Mouse (Mus musculus): ENCODE results near the gene Klhl21.
A peak's percentile ranks its signal among the peaks of the same experiment; 100 is the strongest.

Klhl21 gene

DNA sequence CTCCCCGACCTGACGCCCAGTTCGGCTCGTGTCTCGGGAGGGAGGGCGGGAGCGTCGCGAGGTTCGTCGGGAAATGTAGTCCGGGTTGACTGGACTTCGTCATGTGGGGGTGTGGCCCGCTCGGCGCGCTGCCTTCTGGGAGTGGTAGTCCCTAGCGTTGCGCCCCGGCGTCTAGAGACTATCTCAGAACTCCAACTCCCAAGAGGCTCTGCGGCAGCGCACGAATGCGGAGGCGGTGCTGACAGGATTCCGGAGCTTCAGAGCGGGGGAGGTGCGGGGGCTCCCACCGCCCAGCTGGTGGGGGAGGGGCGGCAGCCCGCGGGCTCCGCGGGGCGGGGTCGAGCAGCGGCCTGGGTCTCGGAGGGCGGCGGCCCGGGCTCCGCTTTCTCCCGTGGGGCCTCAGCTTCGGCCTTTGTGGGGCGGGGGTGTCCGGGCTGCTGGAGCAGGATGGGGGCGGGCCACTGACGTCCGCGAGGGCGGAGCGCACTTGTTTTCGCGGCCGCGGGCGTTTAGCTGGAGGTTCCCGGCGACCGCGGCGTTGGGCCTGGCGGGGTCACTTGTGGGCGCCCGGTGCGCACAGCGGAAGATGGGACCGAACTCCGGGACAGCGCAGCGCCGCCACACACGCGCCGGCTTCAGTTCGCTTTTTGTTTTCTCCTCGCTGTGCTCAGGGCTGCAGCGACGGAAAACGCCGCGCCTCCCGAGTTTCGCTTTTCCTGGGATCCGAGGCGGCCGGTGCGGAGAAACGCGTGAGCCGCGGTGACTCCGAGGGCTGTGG is 12.2 kb upstream of the Klhl21 start, which contains the start of gene Phf13:
Gene Phf13 (minus strand): TSS at position 86 of the 778 bp plus-strand sequence.
- DNase-seq = peak; percentile 98

DNA sequence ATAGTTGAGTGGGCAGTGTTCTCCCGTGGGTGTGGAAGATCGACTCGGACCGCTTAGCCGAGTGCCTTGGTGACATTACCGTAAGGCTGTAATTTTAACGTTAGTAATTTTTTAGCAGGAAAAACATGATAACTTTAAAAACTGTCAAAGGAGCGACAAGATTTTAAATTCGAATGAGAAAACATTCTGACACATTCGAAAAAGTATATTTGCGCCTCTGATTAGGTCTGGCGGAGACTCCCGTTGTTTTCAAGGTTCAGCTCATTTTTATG is 11.7 kb upstream of the Klhl21 start:
- DNase-seq = no peak

GRCm38 (mm10) chr4:151997701-151998100 is 10.9 kb upstream of the Klhl21 start:
- DNase-seq = no peak

DNA sequence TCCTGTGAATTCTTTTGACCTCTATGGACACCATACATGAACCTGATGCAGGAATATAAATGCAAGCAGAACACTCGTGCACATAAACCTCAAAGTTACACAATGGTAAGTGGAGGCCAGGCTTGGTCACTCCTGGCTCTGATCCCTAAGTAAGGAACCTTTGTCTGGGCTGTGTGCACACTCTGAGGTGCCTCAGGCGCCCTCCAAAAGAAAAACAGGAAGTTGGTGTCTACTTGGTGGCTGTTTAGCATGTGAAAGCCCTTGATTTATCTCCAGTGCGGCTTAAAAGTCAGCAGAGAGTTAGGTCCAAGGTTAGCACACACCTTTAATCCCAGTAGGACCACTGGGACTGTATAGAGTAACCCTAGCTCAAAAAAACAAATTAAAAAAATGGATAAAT is 9.1 kb upstream of the Klhl21 start:
- DNase-seq = no peak

GRCm38 (mm10) chr4:152000906-152001305 is 7.7 kb upstream of the Klhl21 start:
- DNase-seq = no peak

GRCm38 (mm10) chr4:152001335-152001734 is 7.3 kb upstream of the Klhl21 start:
- DNase-seq = no peak

DNA sequence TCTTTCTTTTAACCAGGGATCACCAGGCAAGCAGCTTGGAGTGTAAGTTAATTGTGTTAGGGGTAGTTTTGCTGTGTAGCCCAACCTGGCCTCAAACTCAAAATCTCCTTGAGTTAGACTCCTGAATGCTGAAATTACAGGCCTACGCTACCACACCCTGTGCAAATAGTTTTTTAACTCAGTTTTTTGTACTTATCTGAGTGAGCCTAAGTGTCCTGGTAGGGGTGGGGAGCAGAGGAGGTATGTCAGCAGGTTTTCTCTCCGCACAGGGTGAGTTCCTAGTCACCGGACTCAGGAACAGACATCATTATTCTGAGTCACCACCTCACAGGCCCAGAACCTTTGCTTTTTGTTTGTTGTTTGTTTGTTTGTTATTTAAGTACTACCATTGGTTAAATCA is 6.5 kb upstream of the Klhl21 start:
- DNase-seq = no peak

DNA sequence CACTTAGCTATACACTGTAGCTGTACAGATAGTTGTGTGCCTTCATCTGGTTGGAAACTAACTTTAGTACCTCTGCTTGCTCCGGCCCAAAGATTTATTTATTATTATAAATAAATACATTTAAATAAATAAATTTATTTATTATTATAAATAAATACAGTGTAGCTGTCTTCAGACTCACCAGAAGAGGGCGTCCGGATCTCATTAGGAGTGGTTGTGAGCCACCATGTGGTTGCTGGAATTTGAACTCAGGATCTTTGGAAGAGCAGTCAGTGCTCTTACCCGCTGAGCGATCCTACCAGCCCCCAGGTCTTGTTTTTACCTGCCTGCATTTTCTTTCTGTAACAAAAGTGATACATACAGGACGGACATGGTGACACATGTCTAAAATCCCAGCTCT is 2.5 kb upstream of the Klhl21 start:
- no peak for DNase-seq

- no peak for DNase-seq
These were observed 1.8 kb upstream of the Klhl21 start for GRCm38 (mm10) chr4:152006812-152007211.

GRCm38 (mm10) chr4:152007481-152008147 is 989 bp upstream of the Klhl21 start:
- DNase-seq = no peak

DNA sequence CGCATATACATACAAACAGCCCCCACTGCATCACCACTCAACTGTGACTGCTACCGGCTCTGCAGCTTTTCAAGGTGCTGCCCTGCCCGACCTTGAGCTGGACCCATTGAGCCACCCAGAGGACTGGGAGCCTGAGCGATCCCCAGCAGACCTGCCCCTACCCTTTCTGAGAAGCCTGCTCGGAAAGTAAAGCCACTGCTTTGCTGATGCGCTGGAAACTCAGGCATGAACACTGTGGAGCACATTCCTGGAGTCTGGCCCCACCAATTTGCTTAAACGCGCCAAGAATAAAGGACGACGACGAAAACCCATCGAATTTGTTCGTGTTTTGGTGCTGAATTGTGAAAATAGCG is 479 bp upstream of the Klhl21 start:
- DNase-seq = no peak

DNA sequence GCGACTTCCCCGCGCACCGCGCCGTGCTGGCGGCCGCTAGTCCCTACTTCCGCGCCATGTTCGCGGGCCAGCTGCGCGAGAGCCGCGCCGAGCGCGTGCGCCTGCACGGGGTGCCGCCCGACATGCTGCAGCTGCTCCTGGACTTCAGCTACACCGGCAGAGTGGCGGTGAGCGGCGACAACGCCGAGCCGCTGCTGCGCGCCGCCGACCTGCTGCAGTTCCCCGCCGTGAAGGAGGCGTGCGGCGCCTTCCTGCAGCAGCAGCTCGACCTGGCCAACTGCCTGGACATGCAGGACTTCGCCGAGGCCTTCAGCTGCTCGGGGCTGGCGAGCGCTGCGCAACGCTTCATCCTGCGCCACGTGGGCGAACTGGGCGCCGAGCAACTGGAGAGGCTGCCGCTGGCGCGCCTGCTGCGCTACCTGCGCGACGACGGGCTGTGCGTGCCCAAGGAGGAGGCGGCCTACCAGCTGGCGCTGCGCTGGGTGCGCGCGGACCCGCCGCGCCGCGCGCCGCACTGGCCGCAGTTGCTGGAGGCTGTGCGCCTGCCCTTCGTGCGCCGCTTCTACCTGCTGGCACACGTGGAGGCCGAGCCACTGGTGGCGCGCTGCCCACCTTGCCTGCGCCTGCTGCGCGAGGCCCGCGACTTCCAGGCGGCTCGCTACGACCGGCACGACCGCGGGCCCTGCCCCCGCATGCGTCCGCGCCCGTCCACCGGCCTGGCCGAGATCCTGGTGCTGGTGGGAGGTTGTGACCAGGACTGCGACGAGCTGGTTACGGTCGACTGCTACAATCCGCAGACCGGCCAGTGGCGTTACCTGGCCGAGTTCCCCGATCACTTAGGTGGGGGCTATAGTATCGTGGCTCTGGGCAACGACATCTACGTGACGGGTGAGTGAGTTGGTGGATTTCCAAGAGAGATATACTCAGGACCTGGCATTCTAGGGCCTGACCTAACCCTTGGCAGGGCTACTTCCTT is 761 bp downstream of the Klhl21 start:
- peak; percentile 75 for DNase-seq

- no peak for DNase-seq
These were observed 1.6 kb downstream of the Klhl21 start for GRCm38 (mm10) chr4:152010091-152010706.

- no peak for DNase-seq
These were observed 2.1 kb downstream of the Klhl21 start for GRCm38 (mm10) chr4:152010707-152011134.

DNA sequence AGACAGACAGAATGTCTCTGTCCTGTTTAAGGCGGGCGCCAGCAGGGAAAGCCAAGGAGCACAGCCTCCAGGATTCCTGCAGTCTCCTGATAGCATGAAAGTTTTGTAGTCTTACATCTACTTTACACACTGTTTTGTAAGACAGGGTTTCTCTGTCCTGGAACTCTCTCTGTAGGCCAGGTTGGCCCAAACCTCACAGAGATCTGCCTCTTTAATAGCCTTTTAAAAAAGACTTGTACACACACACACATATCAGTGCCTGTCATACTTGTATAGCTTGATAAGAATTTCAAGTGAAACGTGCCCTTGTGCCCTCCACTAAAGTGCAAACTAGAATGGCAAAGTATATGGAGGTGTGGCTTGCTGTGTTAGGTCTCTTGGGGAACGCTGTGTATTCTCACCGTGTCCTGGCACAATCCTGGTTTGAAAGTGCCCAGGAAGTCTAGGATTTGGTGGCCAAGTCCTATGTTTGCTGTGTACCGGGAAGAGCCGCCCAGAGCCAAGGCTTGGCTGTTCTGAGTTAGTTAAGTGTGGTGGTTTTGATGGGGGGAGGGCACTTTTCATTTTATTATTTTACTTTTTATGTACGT is 2.7 kb downstream of the Klhl21 start:
- DNase-seq = no peak

DNA sequence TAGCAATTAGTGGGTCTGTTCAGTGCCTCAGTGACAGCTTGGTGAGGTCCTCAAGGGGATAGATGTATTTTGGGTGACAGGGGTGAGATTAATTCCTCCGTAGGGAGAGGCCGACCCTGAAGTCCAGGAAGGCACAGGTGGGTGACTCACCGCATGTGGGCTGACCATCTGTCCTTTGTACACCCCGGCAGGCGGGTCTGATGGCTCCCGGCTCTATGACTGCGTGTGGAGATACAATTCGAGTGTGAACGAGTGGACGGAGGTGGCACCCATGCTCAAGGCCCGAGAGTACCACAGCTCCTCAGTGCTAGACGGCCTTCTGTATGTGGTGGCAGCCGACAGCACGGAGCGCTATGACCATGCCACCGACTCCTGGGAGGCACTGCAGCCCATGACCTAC is 3.5 kb downstream of the Klhl21 start:
- no peak for DNase-seq

DNA sequence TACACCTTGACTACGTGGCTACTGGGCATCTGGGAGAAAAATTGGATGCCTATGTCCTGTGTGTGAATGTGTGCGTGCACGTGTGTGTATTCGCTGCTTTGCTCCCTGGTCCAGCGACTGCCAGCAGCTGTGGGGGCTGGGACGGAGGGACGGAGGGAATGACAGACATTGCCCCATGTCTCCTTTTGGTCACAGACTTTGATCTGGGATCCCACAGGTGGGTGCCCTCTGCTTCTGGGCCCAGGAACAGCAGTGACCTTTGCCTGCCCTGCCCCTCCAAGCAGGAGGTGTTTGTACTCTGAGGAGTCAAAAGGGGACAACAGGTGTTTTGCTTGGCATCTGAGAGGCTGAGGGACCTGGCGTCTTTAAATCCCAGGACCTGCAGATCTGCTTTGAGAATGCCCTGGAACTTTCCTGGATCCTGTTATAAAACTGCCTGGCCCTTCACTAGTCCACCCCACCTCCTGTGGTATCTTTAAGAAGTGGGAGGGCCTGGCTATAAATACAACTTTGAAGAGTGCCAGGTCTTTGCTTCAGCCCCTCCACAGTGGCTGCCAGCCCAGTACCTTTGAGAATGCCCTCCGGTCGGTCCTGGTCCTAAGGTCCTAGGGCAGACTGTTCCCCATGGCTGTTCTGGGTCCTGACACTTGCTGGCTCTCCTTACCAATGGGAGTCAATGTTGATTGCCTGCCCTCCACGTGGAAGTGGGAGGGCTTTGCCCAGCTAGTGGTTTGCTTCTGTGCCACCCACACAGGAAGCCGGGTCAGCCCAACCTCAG is 4.6 kb downstream of the Klhl21 start:
- DNase-seq = no peak

DNA sequence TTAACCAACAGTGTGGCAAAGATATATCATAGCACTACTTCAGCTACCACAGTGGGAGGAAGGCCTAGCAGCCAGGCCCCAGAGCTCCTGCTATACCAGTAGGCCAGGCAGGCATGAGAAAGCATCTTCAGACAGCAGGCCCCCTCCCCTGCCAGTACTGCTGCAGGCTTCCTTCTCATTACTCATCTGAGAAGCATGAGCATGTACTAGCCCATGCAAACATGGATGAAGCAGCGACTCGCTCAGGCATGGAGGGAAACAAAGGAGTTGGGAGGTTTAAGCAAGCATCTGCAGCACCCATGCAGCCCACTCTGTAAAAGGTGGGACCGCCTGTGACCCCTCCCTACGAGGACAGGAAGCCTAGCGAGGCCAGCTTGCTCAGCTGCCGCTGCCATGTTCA is 10.5 kb downstream of the Klhl21 start:
- DNase-seq = no peak

- DNase-seq = no peak
These were observed 11.4 kb downstream of the Klhl21 start for GRCm38 (mm10) chr4:152020024-152020423.

GRCm38 (mm10) chr4:152021568-152022097 is 13.0 kb downstream of the Klhl21 start:
- DNase-seq = no peak

- DNase-seq = no peak
These were observed 13.9 kb downstream of the Klhl21 start for GRCm38 (mm10) chr4:152022506-152022905.

DNA sequence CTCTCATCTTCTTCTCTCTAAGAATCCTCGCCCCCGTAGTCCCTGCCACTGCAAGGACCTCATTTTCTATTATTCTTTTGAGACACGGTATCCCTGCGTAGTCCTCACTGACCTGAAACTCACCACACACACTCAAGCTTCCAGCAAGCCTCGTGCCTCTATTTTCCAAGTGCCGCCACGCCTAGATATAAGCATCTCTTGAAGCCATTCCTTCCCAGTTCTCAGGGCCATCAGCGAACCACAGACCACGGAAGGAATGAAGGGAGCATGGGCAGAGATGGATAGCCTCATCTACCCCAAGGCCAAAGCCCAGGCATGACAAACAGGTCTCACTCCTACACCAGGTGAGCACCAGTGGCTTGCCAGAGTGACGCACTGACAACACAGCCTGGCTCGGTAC is 15.9 kb downstream of the Klhl21 start:
- DNase-seq = no peak

All from cerebellum, adult 11 months (tissue).